Mouse (Mus musculus) left cerebral cortex, adult 2 months (tissue): ENCODE data around the gene Scd2. TPM values are rescaled to one million over a fixed set of nuclear protein-coding genes. Genes with fewer than 3 reads are reported as not detected.
"Not testable (repeated sequence)": the region's sequence is repeated elsewhere in the genome, so short reads cannot be mapped to it uniquely, and the experiment has no call there.

Experiments used
- DNase-seq, 2 experiments: peaks; one replicate each; pipeline ENCODE4 v3.0.0; 2021 to 2022; ENCODE audit warnings: low spot score in 2 of 2, mixed read lengths in 1 of 2; ENCODE audit errors: extremely low spot score in 1 of 2
- H3K27ac ChIP-seq: fragments of 200-600 bp; 2 replicates; pipeline ENCODE4 v1.8.1; 2022
- H3K4me3 ChIP-seq: fragments of 200-600 bp; 2 replicates; pipeline ENCODE4 v1.8.1; 2022
- CTCF ChIP-seq: fragments of 200-600 bp; IDR thresholded peaks from 2 replicates; pipeline ENCODE4 v1.8.1; 2022; ENCODE audit warnings: antibody characterized with exemption, mild to moderate bottlenecking, moderate library complexity
- intact Hi-C: fragments of 180-260 bp; cut with DNase I; formaldehyde crosslinking; loops from one replicate; pipeline ENCODE4 v1.15.1; 2025
- total RNA-seq, 2 experiments: library from RNA; stranded (reverse); gene quantifications; 2 replicates each; pipeline ENCODE4 v1.2.3; 2021

Scd2 gene
- total RNA-seq, 2 experiments from 2014 or later = 580 to 609 TPM

- intact Hi-C loops = loop anchor here (5.0 kb wide), 1 partner anchor 45 kb away; no protein-coding TSS in a partner anchor
- Histone ChIP-seq H3K27ac (no peak overlapping the region), H3K4me3 (no peak overlapping the region)
- DNase-seq = no peak
- no peak for TF ChIP-seq CTCF
Measured at GRCm38 (mm10) chr19:44316752-44317315, 23.4 kb downstream of the Scd2 start.

- Histone ChIP-seq H3K27ac (no peak overlapping the region), H3K4me3 (no peak overlapping the region)
- no peak for DNase-seq
- no peak for TF ChIP-seq CTCF
- intact Hi-C loops = loop anchor here (5.0 kb wide), 1 partner anchor 45 kb away; no protein-coding TSS in a partner anchor
Measured at GRCm38 (mm10) chr19:44317391-44317790, 23.9 kb downstream of the Scd2 start.

GRCm38 (mm10) chr19:44318545-44318944 is 25.1 kb downstream of the Scd2 start:
- no peak overlapping the region for H3K27ac ChIP-seq
- no peak for DNase-seq
- no peak overlapping the region for H3K4me3 ChIP-seq
- intact Hi-C loops = loop anchor here (5.0 kb wide), 1 partner anchor 44 kb away; no protein-coding TSS in a partner anchor
- TF ChIP-seq CTCF = peak; percentile 25

- intact Hi-C loops = no loop called here
- no peak for TF ChIP-seq CTCF
- no peak for DNase-seq
- no peak overlapping the region for H3K27ac ChIP-seq
- no peak overlapping the region for H3K4me3 ChIP-seq
Measured at GRCm38 (mm10) chr19:44320316-44320715, 26.8 kb downstream of the Scd2 start.

GRCm38 (mm10) chr19:44321201-44321600 is 27.7 kb downstream of the Scd2 start:
- intact Hi-C loops = no loop called here

GRCm38 (mm10) chr19:44321631-44322030 is 28.2 kb downstream of the Scd2 start:
- H3K27ac ChIP-seq = no peak overlapping the region; the same call in 1 of the 2 replicates
- intact Hi-C loops = no loop called here

More at GRCm38 (mm10) chr19:44321201-44321600, 27.7 kb downstream of the Scd2 start:
- no peak for DNase-seq
- no peak for TF ChIP-seq CTCF
- no peak overlapping the region for H3K27ac ChIP-seq
- H3K4me3 ChIP-seq = no peak overlapping the region

GRCm38 (mm10) chr19:44329566-44329965 is 36.1 kb downstream of the Scd2 start:
- no peak for DNase-seq
- no peak for TF ChIP-seq CTCF
- no peak overlapping the region for H3K27ac ChIP-seq

More at GRCm38 (mm10) chr19:44321631-44322030, 28.2 kb downstream of the Scd2 start:
- no peak overlapping the region for H3K4me3 ChIP-seq
- no peak for DNase-seq
- no peak for TF ChIP-seq CTCF

GRCm38 (mm10) chr19:44331128-44331527 is 37.7 kb downstream of the Scd2 start:
- H3K4me3 ChIP-seq, DNase-seq, H3K27ac ChIP-seq, intact Hi-C loops: not testable (repeated sequence)

More at GRCm38 (mm10) chr19:44329566-44329965, 36.1 kb downstream of the Scd2 start:
- intact Hi-C loops = no loop called here
- no peak overlapping the region for H3K4me3 ChIP-seq

GRCm38 (mm10) chr19:44331911-44332310 is 38.4 kb downstream of the Scd2 start:
- peak in 1 of 2 experiments; percentile 28 for DNase-seq
- H3K27ac ChIP-seq = no peak overlapping the region; the same call in 1 of the 2 replicates
- H3K4me3 ChIP-seq = no peak overlapping the region
- no peak for TF ChIP-seq CTCF
- intact Hi-C loops = loop anchor here (1.0 to 2.0 kb wide), 2 partner anchors 17 to 29 kb away; no protein-coding TSS in a partner anchor

- DNase-seq = peak; percentile 67 to 69
- intact Hi-C loops = loop anchor here (1.0 to 2.0 kb wide), 2 partner anchors 18 to 29 kb away; no protein-coding TSS in a partner anchor
- peak overlapping the region; percentile 73 for H3K27ac ChIP-seq
- H3K4me3 ChIP-seq = no peak overlapping the region
- no peak for TF ChIP-seq CTCF
Measured at GRCm38 (mm10) chr19:44332326-44332725, 38.9 kb downstream of the Scd2 start.

- H3K4me3 ChIP-seq = no peak within 1 kb of the TSS
- DNase-seq = peak; percentile 26 to 57
- intact Hi-C loops = loop anchor here (1.0 to 2.0 kb wide), 2 partner anchors 18 to 30 kb away; no protein-coding TSS in a partner anchor
- no peak for TF ChIP-seq CTCF
- peak within 1 kb of the TSS; percentile 73 for H3K27ac ChIP-seq
Measured at GRCm38 (mm10) chr19:44332833-44333623, 39.6 kb downstream of the Scd2 start, which contains the start of gene Scd4. Gene Scd4, plus strand, starts transcription at chr19:44333092.

GRCm38 (mm10) chr19:44333991-44334390 is 40.5 kb downstream of the Scd2 start:
- no peak for TF ChIP-seq CTCF
- intact Hi-C loops = loop anchor here (2.0 kb wide), 1 partner anchor 19 kb away; no protein-coding TSS in a partner anchor
- no peak for DNase-seq
- Histone ChIP-seq H3K27ac (no peak overlapping the region), H3K4me3 (no peak overlapping the region)
